Mouse (Mus musculus) neural tube, embryonic 13.5 days (tissue): Measurements from ENCODE around the gene Rpa1. TPM values are rescaled to one million over a fixed set of nuclear protein-coding genes. Genes with fewer than 3 reads are reported as not detected.

Source experiments
- ATAC-seq: fragments of 200-750 bp; cut with Nextera tagmentation; 2 replicates; pipeline ENCODE4 v1.8.0; 2017; ENCODE audit warnings: low read depth, mild to moderate bottlenecking, moderate TSS enrichment, moderate library complexity
- H3K27ac ChIP-seq: fragments of 300-500 bp; sonication (generic); replicated peaks from 2 replicates; pipeline ENCODE4 v1.5.1; 2015; ENCODE audit warnings: moderate library complexity, mild to moderate bottlenecking, inconsistent platforms
- H3K27me3 ChIP-seq: fragments of 300-500 bp; sonication (generic); 2 replicates; pipeline ENCODE4 v1.6.1; 2015; ENCODE audit warnings: mild to moderate bottlenecking, inconsistent platforms
- H3K36me3 ChIP-seq: fragments of 300-500 bp; sonication (generic); 2 replicates; pipeline ENCODE4 v1.6.1; 2015; ENCODE audit warnings: mild to moderate bottlenecking, inconsistent platforms
- H3K4me1 ChIP-seq: fragments of 300-500 bp; sonication (generic); replicated peaks from 2 replicates; pipeline ENCODE4 v1.6.1; 2015; ENCODE audit warnings: inconsistent platforms
- H3K4me2 ChIP-seq: fragments of 300-500 bp; sonication (generic); 2 replicates; pipeline ENCODE4 v1.6.1; 2015; ENCODE audit warnings: inconsistent platforms, mild to moderate bottlenecking, moderate library complexity
- H3K4me3 ChIP-seq: fragments of 300-500 bp; sonication (generic); 2 replicates; pipeline ENCODE4 v1.5.1; 2015; ENCODE audit warnings: mild to moderate bottlenecking, inconsistent platforms
- H3K9ac ChIP-seq: fragments of 300-500 bp; sonication (generic); 2 replicates; pipeline ENCODE4 v1.6.1; 2015; ENCODE audit warnings: moderate library complexity, mild to moderate bottlenecking, inconsistent platforms
- H3K9me3 ChIP-seq: fragments of 300-500 bp; sonication (generic); 2 replicates; pipeline ENCODE4 v1.6.1; 2016; ENCODE audit warnings: inconsistent platforms
- WGBS: fragments of 180-500 bp; shearing (Covaris S2); methylation state at CpG from one replicate; pipeline ENCODE4 v1.1.7; 2015; 5-methylcytosine and 5-hydroxymethylcytosine counted together
- microRNA-seq: library from miRNA; unstranded; fragments of <30 nt; microRNA quantifications from one replicate; pipeline ENCODE4, GENCODE M21; 2016
- polyA plus RNA-seq: library from polyadenylated mRNA; unstranded; fragments of >200 nt; fragmentation: Nextera tagmentation; extraction: Ambion mirVana; gene quantifications from 2 replicates; pipeline ENCODE4 v1.2.1, GENCODE M21; 2015

Rpa1 gene
- polyA plus RNA-seq, 1 experiment from 2014 or later: 50.5 TPM

GRCm38 (mm10) chr11:75259416-75259815 is 88.7 kb downstream of the Rpa1 start:
- ATAC-seq: no peak
- 0 out of 2 replicates have a peak overlapping the region, but pooled peaks have one; percentile 18 for H3K9ac ChIP-seq
- no peak overlapping the region for H3K4me2 ChIP-seq
- H3K36me3 ChIP-seq: no peaks in the 10 kb centered on the region
- H3K4me3 ChIP-seq: no peak overlapping the region
- H3K27me3 ChIP-seq: no peaks in the 10 kb centered on the region
- no peak overlapping the region for H3K27ac ChIP-seq
- H3K9me3 ChIP-seq: no peaks in the 10 kb centered on the region
- peaks cover 65% of the 10 kb centered on the region for H3K4me1 ChIP-seq
- 69% methylated on average over 6 of the region's 6 CpGs for WGBS

GRCm38 (mm10) chr11:75257056-75257648 is 91.0 kb downstream of the Rpa1 start:
- Histone ChIP-seq H3K4me1 (peaks cover 49% of the 10 kb centered on the region), H3K4me2 (no peak overlapping the region), H3K27ac (no peak overlapping the region), H3K36me3 (no peaks in the 10 kb centered on the region), H3K9ac (no peak overlapping the region), H3K27me3 (no peaks in the 10 kb centered on the region), H3K4me3 (no peak overlapping the region), H3K9me3 (no peaks in the 10 kb centered on the region)
- no peak for ATAC-seq
- 68% methylated on average over 4 of the region's 4 CpGs for WGBS

- WGBS: 82% methylated on average over 5 of the region's 5 CpGs
- no peak for ATAC-seq
- H3K4me3 ChIP-seq: no peak overlapping the region
- peaks cover 31% of the 10 kb centered on the region for H3K4me1 ChIP-seq
- no peak overlapping the region for H3K9ac ChIP-seq
- no peaks in the 10 kb centered on the region for H3K36me3 ChIP-seq
- no peaks in the 10 kb centered on the region for H3K27me3 ChIP-seq
- no peak overlapping the region for H3K27ac ChIP-seq
- no peaks in the 10 kb centered on the region for H3K9me3 ChIP-seq
- no peak overlapping the region for H3K4me2 ChIP-seq
Measured at GRCm38 (mm10) chr11:75255330-75255729, 92.8 kb downstream of the Rpa1 start.

- no peaks in the 10 kb centered on the region for H3K36me3 ChIP-seq
- H3K27ac ChIP-seq: no peak overlapping the region
- H3K4me1 ChIP-seq: peaks cover 28% of the 10 kb centered on the region
- H3K9me3 ChIP-seq: no peaks in the 10 kb centered on the region
- no peak overlapping the region for H3K4me2 ChIP-seq
- WGBS: 70% methylated on average over 13 of the region's 13 CpGs
- H3K4me3 ChIP-seq: no peak overlapping the region
- ATAC-seq: no peak
- no peaks in the 10 kb centered on the region for H3K27me3 ChIP-seq
- no peak overlapping the region for H3K9ac ChIP-seq
Measured at GRCm38 (mm10) chr11:75254252-75254912, 93.7 kb downstream of the Rpa1 start.

GRCm38 (mm10) chr11:75251557-75252070 is 96.5 kb downstream of the Rpa1 start:
- H3K9ac ChIP-seq: no peak overlapping the region
- no peak overlapping the region for H3K4me2 ChIP-seq
- no peaks in the 10 kb centered on the region for H3K27me3 ChIP-seq
- no peak for ATAC-seq
- no peaks in the 10 kb centered on the region for H3K9me3 ChIP-seq
- H3K27ac ChIP-seq: no peak overlapping the region
- H3K4me3 ChIP-seq: no peak overlapping the region
- WGBS: 64% methylated on average over 7 of the region's 7 CpGs
- peaks cover 28% of the 10 kb centered on the region for H3K4me1 ChIP-seq
- no peaks in the 10 kb centered on the region for H3K36me3 ChIP-seq

GRCm38 (mm10) chr11:75251006-75251512 is 97.1 kb downstream of the Rpa1 start:
- Histone ChIP-seq H3K4me1 (peaks cover 32% of the 10 kb centered on the region), H3K9me3 (no peaks in the 10 kb centered on the region), H3K4me2 (no peak overlapping the region), H3K4me3 (no peak overlapping the region), H3K27ac (peak overlapping the region; percentile 80; the same call in 1 of the 2 replicates), H3K27me3 (no peaks in the 10 kb centered on the region), H3K9ac (no peak overlapping the region), H3K36me3 (no peaks in the 10 kb centered on the region)
- no peak for ATAC-seq
- 86% methylated on average over 4 of the region's 4 CpGs for WGBS

- Histone ChIP-seq H3K27me3 (no peaks in the 10 kb centered on the region), H3K4me2 (no peak overlapping the region), H3K36me3 (no peaks in the 10 kb centered on the region), H3K9ac (no peak overlapping the region), H3K4me3 (no peak overlapping the region), H3K9me3 (no peaks in the 10 kb centered on the region), H3K27ac (peak overlapping the region; percentile 80), H3K4me1 (peaks cover 42% of the 10 kb centered on the region)
- no peak for ATAC-seq
- WGBS: 82% methylated on average over 9 of the region's 9 CpGs
Measured at GRCm38 (mm10) chr11:75249588-75249987, 98.5 kb downstream of the Rpa1 start.

Small RNA genes within 50 kb of the gene (microRNA-seq; reads per million reads assigned to microRNA genes)
- not detected for gene Gm47300

Other genes starting within 250 kb of the Rpa1 start
- gene Hic1, start 178.8 kb downstream of the Rpa1 start, polyA plus RNA-seq: 7.4 and 9.2 TPM in 2 replicates
- 18.6 and 20.5 TPM in 2 replicates for gene Ovca2, start 169.5 kb downstream of the Rpa1 start, polyA plus RNA-seq
- gene Dph1, start 157.1 kb downstream of the Rpa1 start, polyA plus RNA-seq: 13.7 and 15.0 TPM in 2 replicates
- gene Rtn4rl1, start 154.5 kb downstream of the Rpa1 start, polyA plus RNA-seq: 12.4 and 16.5 TPM in 2 replicates
- 12.8 and 16.0 TPM in 2 replicates for gene Smyd4, start 109 bp upstream of the Rpa1 start, polyA plus RNA-seq
- 60.8 and 74.9 TPM in 2 replicates for gene Serpinf1, start 74.4 kb upstream of the Rpa1 start, polyA plus RNA-seq
- gene Serpinf2, start 91.3 kb upstream of the Rpa1 start, polyA plus RNA-seq: 0.25 TPM in 1 of 2 replicates, not detected in the other
- gene Wdr81, start 106.4 kb upstream of the Rpa1 start, polyA plus RNA-seq: 5.9 and 6.0 TPM in 2 replicates
- 3.9 and 4.3 TPM in 2 replicates for gene Tlcd2, start 113.4 kb upstream of the Rpa1 start, polyA plus RNA-seq
- 47.3 and 51.3 TPM in 2 replicates for gene Prpf8, start 138.5 kb upstream of the Rpa1 start, polyA plus RNA-seq
- gene Rilp, start 161.8 kb upstream of the Rpa1 start, polyA plus RNA-seq: 0.54 and 1.7 TPM in 2 replicates
- gene Scarf1, start 165.2 kb upstream of the Rpa1 start, polyA plus RNA-seq: 4.7 TPM in 2 replicates
- 17.5 and 20.4 TPM in 2 replicates for gene Slc43a2, start 183.4 kb upstream of the Rpa1 start, polyA plus RNA-seq
- gene Pitpna, start 239.8 kb upstream of the Rpa1 start, polyA plus RNA-seq: 122 and 128 TPM in 2 replicates